Mouse (Mus musculus) stomach, postnatal 0 days (tissue): ENCODE results near the gene Rpl9. TPM values are rescaled to one million over a fixed set of nuclear protein-coding genes. Genes with fewer than 3 reads are reported as not detected.

Experiments
- ATAC-seq: fragments of 200-750 bp; cut with Nextera tagmentation; 2 replicates; pipeline ENCODE4 v1.8.0; 2017; ENCODE audit not compliant: low FRiP score, low TSS enrichment
- DNase-seq: peaks from one replicate; pipeline ENCODE4 v3.0.0-alpha.2; 2016; ENCODE audit warnings: low spot score
- H3K27ac ChIP-seq: fragments of 300-500 bp; sonication (generic); replicated peaks from 2 replicates; pipeline ENCODE4 v1.5.1; 2014; ENCODE audit warnings: mild to moderate bottlenecking, control low read depth
- H3K27me3 ChIP-seq: fragments of 300-500 bp; sonication (generic); 2 replicates; pipeline ENCODE4 v1.6.1; 2014; ENCODE audit warnings: low read length; ENCODE audit not compliant: control insufficient read depth, insufficient read depth
- H3K36me3 ChIP-seq: fragments of 300-500 bp; sonication (generic); 2 replicates; pipeline ENCODE4 v1.6.1; 2014; ENCODE audit warnings: low read length, mixed read lengths; ENCODE audit not compliant: control insufficient read depth, insufficient read depth
- H3K4me1 ChIP-seq: fragments of 300-500 bp; sonication (generic); replicated peaks from 2 replicates; pipeline ENCODE4 v1.6.1; 2014; ENCODE audit warnings: antibody characterized with exemption; ENCODE audit not compliant: control insufficient read depth, insufficient read depth
- H3K4me2 ChIP-seq: fragments of 300-500 bp; sonication (generic); replicated peaks from 2 replicates; pipeline ENCODE4 v1.6.1; 2014; ENCODE audit warnings: low read depth, mild to moderate bottlenecking, control low read depth, moderate library complexity
- H3K4me3 ChIP-seq: fragments of 300-500 bp; sonication (generic); 2 replicates; pipeline ENCODE4 v1.5.1; 2014; ENCODE audit warnings: low read depth, low read length, control low read depth
- H3K9ac ChIP-seq: fragments of 300-500 bp; sonication (generic); 2 replicates; pipeline ENCODE4 v1.6.1; 2014; ENCODE audit warnings: mild to moderate bottlenecking, low read length, control low read depth, mixed read lengths
- H3K9me3 ChIP-seq: fragments of 300-500 bp; sonication (generic); 2 replicates; pipeline ENCODE4 v1.6.1; 2016; ENCODE audit warnings: low read length; ENCODE audit not compliant: control insufficient read depth
- CTCF ChIP-seq: IDR thresholded peaks from 2 replicates; pipeline ENCODE4 v1.5.1; 2016; ENCODE audit warnings: antibody characterized with exemption, low read depth, mild to moderate bottlenecking, moderate library complexity
- EP300 ChIP-seq: optimal IDR thresholded peaks from 2 replicates; pipeline ENCODE3; 2016; ENCODE audit warnings: antibody characterized with exemption
- WGBS: fragments of 180-500 bp; shearing (Covaris S2); extraction: QIAGEN DNeasy Blood & Tissue Kit; methylation state at CpG from one replicate; pipeline ENCODE4 v1.1.7; 2014; 5-methylcytosine and 5-hydroxymethylcytosine counted together
- polyA plus RNA-seq: library from polyadenylated mRNA; unstranded; fragments of >200 nt; fragmentation: Nextera tagmentation; extraction: Ambion mirVana; gene quantifications from 2 replicates; pipeline ENCODE4 v1.2.1, GENCODE M21; 2015

Rpl9 gene
- polyA plus RNA-seq, 1 experiment from 2014 or later: 917 TPM

GRCm38 (mm10) chr5:65419136-65419535 is 27.9 kb upstream of the Rpl9 start:
- Histone ChIP-seq H3K4me1 (no peaks in the 10 kb centered on the region; the same call in 1 of the 2 replicates), H3K4me3 (no peak overlapping the region), H3K27ac (no peak overlapping the region), H3K9me3 (no peaks in the 10 kb centered on the region), H3K27me3 (no peaks in the 10 kb centered on the region), H3K9ac (no peak overlapping the region), H3K4me2 (no peak overlapping the region), H3K36me3 (peaks cover 19% of the 10 kb centered on the region)
- TF ChIP-seq EP300 (no peak), CTCF (no peak)
- WGBS: 83% methylated on average over 10 of the region's 10 CpGs
- ATAC-seq (no peak), DNase-seq (no peak)

GRCm38 (mm10) chr5:65415653-65416458 is 24.6 kb upstream of the Rpl9 start:
- Histone ChIP-seq H3K9me3 (no peaks in the 10 kb centered on the region), H3K9ac (peak overlapping the region; percentile 47), H3K27ac (peak overlapping the region; percentile 93), H3K36me3 (peaks cover 13% of the 10 kb centered on the region), H3K27me3 (no peaks in the 10 kb centered on the region), H3K4me3 (no peak overlapping the region), H3K4me1 (no peaks in the 10 kb centered on the region; the same call in 1 of the 2 replicates), H3K4me2 (peak overlapping the region; percentile 21)
- peak; percentile 74 for ATAC-seq
- peak; percentile 70 for DNase-seq
- TF ChIP-seq CTCF (peak; percentile 48), EP300 (no peak)
- 17% methylated on average over 26 of the region's 26 CpGs for WGBS

GRCm38 (mm10) chr5:65407989-65408388 is 16.7 kb upstream of the Rpl9 start:
- DNase-seq: no peak

GRCm38 (mm10) chr5:65401251-65401994 is 10.2 kb upstream of the Rpl9 start:
- peak; percentile 83 for ATAC-seq

More at GRCm38 (mm10) chr5:65407989-65408388, 16.7 kb upstream of the Rpl9 start:
- no peaks in the 10 kb centered on the region for H3K27me3 ChIP-seq
- no peak overlapping the region for H3K27ac ChIP-seq
- ATAC-seq: no peak
- no peak overlapping the region for H3K9ac ChIP-seq
- H3K36me3 ChIP-seq: peaks cover 6% of the 10 kb centered on the region
- TF ChIP-seq EP300: no peak
- no peak for TF ChIP-seq CTCF
- WGBS: 75% methylated on average over 12 of the region's 12 CpGs
- no peaks in the 10 kb centered on the region for H3K9me3 ChIP-seq
- H3K4me1 ChIP-seq: no peaks in the 10 kb centered on the region
- no peak overlapping the region for H3K4me3 ChIP-seq
- H3K4me2 ChIP-seq: no peak overlapping the region

GRCm38 (mm10) chr5:65394425-65394824 is 3.2 kb upstream of the Rpl9 start:
- Histone ChIP-seq H3K4me1 (no peaks in the 10 kb centered on the region), H3K9me3 (no peaks in the 10 kb centered on the region), H3K4me3 (no peak overlapping the region), H3K4me2 (no peak overlapping the region), H3K27me3 (no peaks in the 10 kb centered on the region), H3K9ac (no peak overlapping the region), H3K27ac (no peak overlapping the region), H3K36me3 (peaks cover 15% of the 10 kb centered on the region)
- 88% methylated on average over 7 of the region's 7 CpGs for WGBS
- ATAC-seq: no peak
- DNase-seq: no peak
- no peak for TF ChIP-seq EP300
- TF ChIP-seq CTCF: 0 out of 2 replicates have a peak, but pooled peaks have one; percentile 19

More at GRCm38 (mm10) chr5:65401251-65401994, 10.2 kb upstream of the Rpl9 start:
- Histone ChIP-seq H3K4me2 (no peak overlapping the region), H3K9ac (no peak overlapping the region), H3K4me1 (no peaks in the 10 kb centered on the region), H3K4me3 (no peak overlapping the region), H3K27me3 (no peaks in the 10 kb centered on the region), H3K36me3 (peaks cover 23% of the 10 kb centered on the region), H3K9me3 (no peaks in the 10 kb centered on the region), H3K27ac (no peak overlapping the region)
- TF ChIP-seq CTCF (peak; percentile 98), EP300 (no peak)
- 20% methylated on average over 2 of the region's 2 CpGs for WGBS
- peak; percentile 86 for DNase-seq
